ENCODE assay signal across 36 mouse cellular contexts in the genomic region with DNA sequence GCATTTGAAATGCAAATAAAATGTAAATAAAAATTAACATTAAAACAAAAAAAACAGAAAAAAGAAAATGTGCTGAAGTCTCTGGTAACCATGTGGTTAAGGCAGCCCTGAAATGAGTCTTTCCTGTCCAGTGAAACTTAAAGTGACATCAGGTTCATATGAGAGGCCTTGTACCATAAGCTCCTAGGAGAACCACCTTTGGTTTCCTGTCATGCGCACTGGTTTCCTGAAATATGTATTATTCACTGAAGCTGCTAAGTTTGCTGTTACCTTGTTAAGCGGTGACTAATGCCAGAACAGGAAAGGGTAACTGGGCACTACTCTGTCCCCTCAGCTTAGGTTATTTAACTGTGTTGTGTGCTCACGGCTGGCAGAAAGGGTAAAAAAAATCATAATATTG. TPM values are rescaled to one million over a fixed set of nuclear protein-coding genes. Genes with fewer than 3 reads are reported as not detected.
"Had no signal": no experiment of that assay in that cellular context is flagged by ENCODE, and none has a peak within 500 bp of the region (broad histone marks: within the 10 kb centered on the region; RNA-seq: fewer than 3 reads in every experiment).

No protein-coding gene starts in this region.

- H3K4me3 ChIP-seq: heart, embryonic 10.5 days; heart, embryonic 12.5 days; heart, embryonic 13.5 days; heart, embryonic 15.5 days; hindbrain, embryonic 10.5 days; hindbrain, embryonic 12.5 days; hindbrain, embryonic 13.5 days; hindbrain, embryonic 15.5 days; intestine, embryonic 15.5 days; kidney, embryonic 15.5 days; layer of hippocampus, adult 2 months; left cerebral cortex, adult 2 months had no signal

- H3K4me2 ChIP-seq: heart, embryonic 11.5 days; heart, embryonic 12.5 days; heart, embryonic 13.5 days; heart, embryonic 15.5 days; hindbrain, embryonic 12.5 days; hindbrain, embryonic 13.5 days; hindbrain, embryonic 14.5 days; hindbrain, embryonic 15.5 days; intestine, embryonic 15.5 days; kidney, embryonic 15.5 days had no signal

- H3K9me3 ChIP-seq: heart, embryonic 10.5 days; heart, embryonic 12.5 days; heart, embryonic 13.5 days; heart, embryonic 15.5 days; hindbrain, embryonic 10.5 days; hindbrain, embryonic 12.5 days; hindbrain, embryonic 13.5 days; hindbrain, embryonic 15.5 days; intestine, embryonic 15.5 days; kidney, embryonic 15.5 days had no signal

- H3K36me3 ChIP-seq: heart, embryonic 10.5 days; heart, embryonic 12.5 days; heart, embryonic 13.5 days; heart, embryonic 15.5 days; hindbrain, embryonic 10.5 days; hindbrain, embryonic 12.5 days; hindbrain, embryonic 13.5 days; hindbrain, embryonic 15.5 days; intestine, embryonic 15.5 days; kidney, embryonic 15.5 days had no signal

- H3K27me3 ChIP-seq: heart, embryonic 12.5 days; heart, embryonic 13.5 days; heart, embryonic 15.5 days; hindbrain, embryonic 12.5 days; hindbrain, embryonic 13.5 days; hindbrain, embryonic 15.5 days; intestine, embryonic 15.5 days; kidney, embryonic 15.5 days had no signal

- H3K4me1 ChIP-seq: heart, embryonic 10.5 days; heart, embryonic 12.5 days; heart, embryonic 13.5 days; heart, embryonic 15.5 days; hindbrain, embryonic 10.5 days; hindbrain, embryonic 12.5 days; hindbrain, embryonic 13.5 days; hindbrain, embryonic 15.5 days; intestine, embryonic 15.5 days; kidney, embryonic 15.5 days had no signal

- DNase-seq: heart, postnatal 10 days; heart, postnatal 14 days; heart, postnatal 36 days; heart, postnatal 4 days; kidney, adult 11 months; kidney, adult 18-20 months; kidney, adult 2 months; kidney, adult 8-10 months; kidney, adult 9 months; kidney, postnatal 10 days; kidney, postnatal 14 days; kidney, postnatal 25 days; kidney, postnatal 36 days; kidney, postnatal 4 days; layer of hippocampus, adult 9-11 months; layer of hippocampus, postnatal 36 days had no signal

- H3K27ac ChIP-seq: heart, embryonic 10.5 days; heart, embryonic 13.5 days; heart, embryonic 15.5 days; hindbrain, embryonic 10.5 days; hindbrain, embryonic 12.5 days; hindbrain, embryonic 13.5 days; hindbrain, embryonic 14.5 days; hindbrain, embryonic 15.5 days; hindbrain, postnatal 0 days; intestine, embryonic 15.5 days; kidney, embryonic 15.5 days; kidney, postnatal 0 days; layer of hippocampus, adult 2 months; left cerebral cortex, adult 2 months had no signal

- ATAC-seq: hindbrain, embryonic 16.5 days; hindbrain, postnatal 0 days; inflammation-experienced regulatory T-cells, adult 6 months; intestine, embryonic 15.5 days; intestine, embryonic 16.5 days; intestine, postnatal 0 days had no signal

- H3K9ac ChIP-seq: heart, embryonic 12.5 days; heart, embryonic 13.5 days; heart, embryonic 15.5 days; hindbrain, embryonic 12.5 days; hindbrain, embryonic 13.5 days; hindbrain, embryonic 14.5 days; hindbrain, embryonic 15.5 days; intestine, embryonic 15.5 days; kidney, embryonic 15.5 days had no signal

RNA-seq across cellular contexts. Expression of a gene that starts 56.1 kb away (rescaled TPM):
- polyA plus RNA-seq: inflammation-experienced regulatory T-cells, adult 6 months had no signal
